Mouse (Mus musculus): ENCODE results near the gene Rps6kb2.

DNA sequence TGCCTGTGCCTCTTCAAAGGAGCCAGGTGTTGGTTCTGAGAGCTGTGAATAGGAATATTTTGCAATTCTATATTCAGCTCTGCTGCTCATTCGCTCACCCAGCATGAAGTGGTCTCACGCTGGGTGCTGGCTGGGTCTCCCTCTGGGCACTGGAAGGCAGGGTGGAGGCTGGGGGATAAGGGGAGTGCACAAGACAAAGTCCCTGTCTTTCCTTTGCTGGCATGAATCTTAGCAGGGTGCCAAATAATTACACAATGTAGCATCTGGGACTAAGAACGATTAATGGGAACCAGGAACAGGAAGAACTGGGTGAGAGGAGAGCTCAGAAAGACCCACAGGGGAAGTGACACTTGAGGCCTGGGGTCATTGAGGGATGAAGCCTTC, 16.1 kb downstream of the Rps6kb2 start:
- no peak for TF ChIP-seq CTCF (IDR thresholded peaks at IDR 0.05; ENCODE audit: low read depth, low read length)
- no peak for TF ChIP-seq TAL1 (conservative IDR thresholded peaks at IDR 0.05; ENCODE audit: low read depth, low read length)
- no peak for TF ChIP-seq GATA2 (IDR thresholded peaks at IDR 0.05; ENCODE audit: borderline replicate concordance, low read depth, low read length)
- TF ChIP-seq GATA1 (IDR thresholded peaks at IDR 0.05; ENCODE audit: borderline replicate concordance, low read length) = no peak
- no peak for TF ChIP-seq POLR2AphosphoS5 (IDR thresholded peaks at IDR 0.05; ENCODE audit: insufficient replicate concordance, low read depth, low read length)
